Mouse (Mus musculus): Measurements from ENCODE around the gene Tspan9.

Gene Tspan9

DNA sequence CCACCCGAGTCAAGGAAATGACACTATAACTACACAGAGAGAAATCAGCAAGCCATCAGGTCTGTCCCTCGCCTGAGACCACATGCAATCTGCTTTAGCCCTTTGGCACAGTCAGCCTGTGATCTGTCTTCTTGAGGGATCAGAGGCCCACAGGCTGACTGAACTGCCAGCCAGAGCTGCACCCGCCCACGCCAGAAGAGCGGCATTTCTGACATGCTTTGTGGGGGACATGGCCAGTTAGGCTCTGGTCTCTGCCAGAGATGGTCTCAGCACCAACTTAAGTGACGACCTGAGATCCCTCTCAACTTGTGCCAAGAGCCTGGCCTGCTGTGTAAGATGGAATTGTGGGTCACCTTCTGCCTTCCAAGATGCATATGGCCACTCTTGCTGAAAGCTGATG, 166.7 kb downstream of the Tspan9 start:
- no peak for DNase-seq

DNA sequence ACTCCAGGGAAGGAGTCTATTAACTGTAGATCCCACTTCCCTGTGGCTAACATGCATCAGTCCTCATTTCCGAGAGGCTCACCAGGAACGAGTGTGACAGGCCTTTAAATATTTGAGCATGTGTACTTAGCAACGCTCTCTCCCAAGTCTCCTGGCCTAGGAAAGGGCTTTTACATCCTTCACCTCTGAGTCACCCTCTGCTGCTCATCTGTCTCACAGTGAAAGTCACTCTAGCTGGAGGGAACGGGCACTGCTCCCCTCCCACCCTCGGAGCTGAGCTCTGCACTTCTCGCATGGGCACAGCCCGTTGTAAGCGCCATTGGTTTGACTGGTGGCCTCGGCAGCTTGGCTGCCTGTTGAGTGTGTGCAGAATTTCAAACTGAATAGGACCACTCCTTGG, 169.4 kb downstream of the Tspan9 start:
- no peak for DNase-seq

DNA sequence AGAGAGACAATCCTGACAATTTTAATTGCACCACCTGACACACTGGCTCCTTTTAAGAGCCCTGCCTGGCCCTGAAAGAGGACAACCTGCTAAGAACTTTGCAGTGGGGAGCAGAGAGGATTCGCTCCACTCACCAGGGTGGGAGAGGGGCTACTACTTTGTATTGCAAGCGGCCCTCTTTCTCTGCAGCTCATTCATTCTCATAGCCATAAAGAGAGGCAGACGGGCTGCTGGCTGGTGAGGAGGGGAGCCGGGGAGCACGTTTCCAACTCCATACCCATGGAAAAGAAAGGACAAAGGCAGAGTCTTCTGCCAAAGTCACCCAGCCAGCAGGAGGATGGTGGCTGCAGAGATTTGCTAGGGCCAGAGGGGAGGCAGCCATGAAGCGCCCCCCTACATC, 169.8 kb downstream of the Tspan9 start:
- no peak for DNase-seq

DNA sequence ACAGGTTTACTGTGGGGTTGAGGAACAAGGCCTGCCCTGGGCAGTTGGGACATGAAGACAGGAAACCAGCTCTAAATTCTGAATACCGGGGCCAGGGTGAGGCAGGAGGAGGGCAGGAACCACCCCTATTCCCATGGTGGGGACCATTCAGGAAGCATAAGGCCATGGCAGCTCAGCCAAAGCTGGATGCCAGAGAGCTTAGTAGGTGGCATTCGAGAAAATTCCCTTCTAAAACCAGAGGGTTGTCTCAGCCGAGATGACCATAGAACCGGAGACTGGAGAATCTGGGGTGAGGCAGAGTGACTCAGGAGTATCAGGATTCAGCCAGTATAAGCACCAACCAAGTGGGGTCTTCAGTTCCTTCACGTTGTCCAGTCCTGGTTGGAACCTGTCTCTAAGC, 171.5 kb downstream of the Tspan9 start:
- no peak for DNase-seq

DNA sequence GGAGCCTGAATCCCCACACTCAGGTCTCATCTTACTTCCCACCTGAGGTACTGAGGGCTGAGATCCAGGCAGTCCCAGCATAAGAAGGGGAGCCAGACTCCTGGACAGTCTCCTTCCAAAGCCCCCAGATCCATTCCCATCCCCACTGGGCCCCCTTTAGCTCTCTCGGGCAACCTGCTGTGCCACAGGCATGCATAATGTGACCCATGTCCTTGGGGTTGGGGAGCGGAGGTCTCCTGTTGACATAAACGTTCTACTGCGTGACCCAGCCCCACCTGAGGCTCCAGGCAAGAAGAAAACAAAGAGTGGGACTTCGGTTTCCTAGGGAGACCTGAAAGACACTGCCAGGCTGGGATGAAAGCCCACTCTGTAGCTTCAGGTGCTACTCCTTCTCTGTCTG, 172.5 kb downstream of the Tspan9 start:
- no peak for DNase-seq

DNA sequence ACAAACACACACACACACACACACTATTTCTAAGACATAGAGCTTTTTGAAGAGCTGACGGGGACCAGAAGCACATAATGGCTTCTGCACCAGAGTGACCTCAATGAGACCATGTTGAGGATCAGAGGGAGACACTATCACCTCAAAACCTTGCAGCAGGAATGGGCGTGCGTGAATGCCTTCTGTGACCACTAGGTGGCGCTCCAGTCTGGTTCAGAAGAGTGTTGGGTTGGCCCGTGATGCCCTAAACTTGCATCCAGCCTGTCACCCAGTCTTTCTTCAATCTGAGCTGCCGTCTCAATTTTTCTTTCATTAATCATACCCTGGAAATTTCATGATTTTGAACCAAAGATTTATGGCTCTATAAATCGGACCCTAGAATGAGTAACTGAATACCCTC, 173.3 kb downstream of the Tspan9 start:
- DNase-seq: peak; percentile 67 to 86

DNA sequence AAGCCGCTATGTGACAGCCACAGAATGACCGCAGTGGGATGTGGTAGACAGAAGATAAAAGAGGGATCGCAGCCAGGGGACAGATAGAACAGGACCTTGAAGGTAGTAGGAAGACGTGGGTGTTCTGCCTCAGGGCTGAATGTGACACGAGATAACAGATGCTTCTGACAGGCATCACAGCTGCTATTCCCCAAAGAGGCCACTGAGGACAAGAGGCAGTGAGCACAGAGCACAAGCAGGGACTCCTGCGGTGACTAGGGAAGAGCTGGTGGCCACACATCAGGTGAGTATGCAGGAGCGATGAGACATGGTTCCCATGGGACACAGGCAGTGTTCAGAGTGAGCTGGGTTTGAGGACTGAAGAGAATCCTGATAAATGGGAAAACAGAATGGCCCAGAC, 173.7 kb downstream of the Tspan9 start:
- DNase-seq: no peak

DNA sequence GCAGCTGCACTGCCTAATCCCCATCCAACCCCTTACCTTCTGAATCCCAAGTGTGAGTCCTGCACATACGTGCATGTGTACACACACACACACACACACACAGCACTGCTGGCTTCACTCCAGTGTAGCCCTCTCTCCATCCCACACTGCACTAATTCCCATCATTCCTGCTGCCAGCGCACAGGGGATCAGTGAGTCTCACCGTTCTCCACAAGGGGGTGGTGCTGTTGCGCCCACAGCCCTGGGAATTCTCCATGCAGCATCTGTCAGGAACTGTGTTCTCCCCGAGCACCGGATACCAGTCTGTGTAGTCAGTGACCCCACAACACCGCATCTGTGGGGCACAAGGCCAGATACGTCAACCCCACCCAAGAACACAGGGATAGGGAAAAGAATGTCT, 177.9 kb downstream of the Tspan9 start:
- peak in 1 of 2 experiments; percentile 17 for DNase-seq

DNA sequence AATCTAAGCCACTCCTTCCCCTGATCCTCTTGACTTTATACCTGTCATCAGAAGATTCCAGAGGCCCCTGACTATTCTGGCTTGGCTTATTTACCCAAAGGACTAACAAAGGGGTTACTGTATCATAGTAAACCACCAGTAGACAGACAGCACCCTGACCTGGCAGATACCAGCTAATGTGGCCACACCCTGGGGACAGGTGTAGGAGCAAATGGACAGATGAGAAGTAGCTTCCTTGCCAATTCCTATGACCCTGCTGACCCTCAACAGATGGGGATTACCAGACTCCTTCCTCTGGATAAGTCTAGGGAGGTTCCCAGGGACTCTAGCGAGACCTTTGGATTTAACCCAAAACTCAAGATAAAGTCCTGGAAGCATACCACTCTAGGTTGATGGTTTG, 183.2 kb downstream of the Tspan9 start:
- no peak for DNase-seq

DNA sequence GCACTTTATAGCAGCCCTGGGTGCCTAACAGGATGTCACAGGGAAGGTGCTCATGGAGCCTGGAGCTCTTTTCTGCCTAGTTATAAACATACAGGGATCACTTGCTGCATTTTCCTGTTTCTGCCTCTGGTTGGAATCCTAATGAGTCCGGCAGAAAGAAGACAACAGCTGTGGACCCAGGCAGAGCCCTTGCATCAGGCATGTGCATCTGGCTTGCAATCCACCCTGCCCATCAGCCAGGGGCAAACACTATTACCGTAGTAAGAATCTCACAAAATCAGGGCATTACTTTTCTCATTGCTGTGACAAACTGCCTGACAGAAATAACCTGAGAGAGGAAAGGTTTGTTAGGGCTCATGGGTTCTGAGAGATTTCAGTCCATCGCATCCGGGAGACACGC, 187.2 kb downstream of the Tspan9 start:
- DNase-seq: no peak

DNA sequence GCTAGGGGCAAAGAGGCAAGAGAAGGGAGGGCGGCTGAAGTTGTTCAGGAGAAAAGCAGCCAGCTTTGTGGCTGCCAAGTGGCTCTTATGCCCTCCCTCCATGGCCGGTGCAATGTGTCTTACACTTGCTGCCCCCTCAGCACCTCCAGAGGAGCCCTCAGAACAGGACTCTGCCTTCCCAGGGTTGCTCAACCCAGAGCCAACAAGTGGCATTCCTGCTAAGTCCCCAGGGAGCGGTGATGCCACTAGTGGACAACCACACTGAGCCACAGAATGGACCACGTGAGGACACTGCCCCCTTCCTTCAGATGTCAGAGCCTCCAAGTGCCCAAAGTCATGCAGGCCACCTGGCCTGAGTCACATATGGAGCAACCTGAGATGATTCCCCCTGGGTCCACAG, 190.3 kb downstream of the Tspan9 start:
- peak; percentile 36 to 67 for DNase-seq

DNA sequence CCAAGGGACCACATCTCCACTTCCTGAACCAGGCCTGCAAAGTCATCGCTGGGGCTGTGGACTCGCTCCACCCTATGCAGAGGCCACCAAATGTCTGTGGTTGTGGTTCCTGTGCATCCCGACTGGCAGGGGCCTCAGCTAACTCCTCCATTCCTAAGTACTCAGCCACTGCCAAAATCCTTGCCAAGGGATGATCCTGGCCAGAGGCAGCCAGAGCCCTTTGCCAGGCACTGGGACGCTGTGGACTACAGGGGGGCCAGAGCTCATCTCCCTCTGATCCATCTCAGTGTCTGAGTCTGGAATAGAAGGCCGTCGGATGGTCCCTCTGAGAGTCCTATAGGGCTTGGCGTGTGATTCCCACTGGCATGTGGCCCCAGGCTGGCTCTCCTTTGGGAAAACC, 193.5 kb downstream of the Tspan9 start:
- DNase-seq: no peak

DNA sequence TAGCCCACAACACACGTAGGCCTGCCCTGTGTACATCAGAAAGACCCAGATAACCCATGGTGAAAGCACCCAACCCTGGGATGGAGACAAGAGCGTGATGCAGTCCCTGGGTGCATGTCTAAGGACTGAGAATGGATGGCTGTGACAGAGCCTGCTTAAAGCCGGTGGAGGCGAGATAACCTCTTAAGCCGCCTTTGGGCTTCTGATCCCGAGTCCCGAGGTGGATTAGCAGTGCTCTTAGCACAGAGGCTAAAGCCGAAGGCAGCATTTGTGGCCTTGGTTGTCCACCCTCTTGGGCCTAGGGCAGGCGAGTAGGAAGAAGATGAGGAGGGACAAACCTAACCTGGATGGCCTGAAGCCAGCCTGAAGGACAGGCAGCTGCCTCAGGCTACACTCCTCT, 194.7 kb downstream of the Tspan9 start:
- DNase-seq: no peak

DNA sequence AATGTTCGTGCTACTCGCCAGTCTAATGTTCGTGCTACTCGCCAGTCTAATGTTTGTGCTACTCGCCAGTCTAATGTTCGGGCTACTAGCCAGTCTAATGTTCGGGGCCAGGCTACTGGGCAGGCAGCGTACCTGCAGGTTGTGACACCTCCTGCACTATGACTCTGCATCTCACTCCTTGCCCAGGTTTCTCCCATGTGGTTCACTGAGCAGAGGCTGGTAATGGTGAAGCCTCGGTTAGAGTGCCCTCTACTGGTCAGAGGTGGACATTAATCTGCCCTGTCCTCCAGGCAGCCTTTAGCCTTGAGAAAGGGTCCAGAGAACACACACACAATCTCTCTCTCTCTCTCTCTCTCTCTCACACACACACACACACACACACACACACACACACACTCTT, 197.7 kb downstream of the Tspan9 start:
- peak; percentile 58 to 77 for DNase-seq

DNA sequence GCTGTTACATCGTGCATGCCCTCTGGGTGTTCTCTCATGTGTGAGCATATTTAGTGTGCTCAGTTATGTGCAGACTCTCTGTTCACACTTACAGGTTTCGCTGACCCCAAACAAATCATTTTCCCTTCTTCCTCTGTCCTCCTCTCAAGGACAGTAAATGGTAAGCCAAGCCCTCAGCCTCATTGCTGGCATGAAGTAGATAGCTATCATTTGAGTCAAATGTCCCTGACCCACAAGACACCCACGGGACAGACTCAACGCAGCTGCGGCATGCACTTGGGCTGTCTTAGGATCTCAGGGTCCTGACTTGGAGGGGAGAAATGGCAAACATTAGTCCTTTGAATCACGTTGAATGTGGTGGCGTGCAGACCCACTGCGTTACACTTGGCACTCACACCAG, 201.0 kb downstream of the Tspan9 start:
- no peak for DNase-seq

DNA sequence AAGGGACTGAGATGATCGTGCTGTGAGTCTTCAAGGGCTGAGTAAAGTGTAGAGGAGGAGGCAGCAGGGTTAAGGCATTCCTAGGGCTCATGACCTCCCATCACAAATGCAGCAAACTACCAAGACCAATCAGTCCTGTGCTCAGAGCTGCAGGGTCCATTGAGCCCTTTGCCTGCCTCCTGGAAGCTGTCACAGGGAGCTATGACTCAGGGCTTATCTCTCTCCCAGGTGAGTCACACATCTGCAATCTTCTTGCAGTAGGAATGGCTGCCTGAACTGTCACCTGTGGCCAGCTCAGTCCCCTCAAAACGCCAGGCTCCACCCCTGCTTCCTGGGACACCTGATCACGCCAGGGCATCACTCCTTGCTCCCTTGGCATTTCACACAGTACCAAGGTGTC, 208.3 kb downstream of the Tspan9 start:
- DNase-seq: no peak

DNA sequence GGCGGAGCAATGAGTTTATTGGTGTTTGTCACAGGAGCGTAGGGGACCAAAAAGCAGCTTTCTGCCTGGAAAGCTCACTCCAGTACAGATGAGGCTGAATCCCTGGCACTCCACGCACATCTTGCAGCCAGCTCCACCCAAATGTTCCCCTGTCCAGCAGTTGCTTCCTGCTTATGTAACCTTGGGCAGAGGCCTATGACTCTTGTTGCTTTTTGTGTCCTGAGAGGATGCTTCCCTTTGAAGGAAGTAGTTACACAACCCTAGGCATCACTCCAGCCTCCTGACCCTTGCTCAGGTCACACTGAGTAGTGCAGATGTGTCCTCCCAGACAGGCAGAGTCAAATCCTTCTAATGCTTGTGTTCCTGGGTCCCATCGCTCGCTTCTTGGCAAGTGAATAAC, 209.6 kb downstream of the Tspan9 start:
- DNase-seq: peak in 1 of 2 experiments; percentile 43

DNA sequence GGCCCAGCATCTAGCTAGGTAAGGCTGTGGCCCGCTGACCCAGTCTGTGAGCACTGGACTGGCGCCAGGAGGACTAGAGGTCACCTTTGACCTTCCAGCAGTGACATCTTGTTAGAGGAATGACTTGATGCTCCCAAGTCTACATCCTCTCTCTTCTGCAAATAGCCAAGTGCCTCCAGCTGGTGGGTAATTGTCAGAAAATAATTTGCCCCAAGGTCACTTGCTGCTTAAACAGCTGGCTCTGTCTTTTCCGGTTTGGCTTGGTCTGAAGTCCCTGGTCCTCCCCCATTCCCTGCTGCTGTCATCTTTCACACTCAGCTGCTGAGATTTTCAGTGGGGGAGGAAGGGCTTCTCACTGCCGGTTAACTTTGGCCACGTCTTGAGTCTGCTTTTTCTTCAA, 210.7 kb downstream of the Tspan9 start:
- peak; percentile 46 to 78 for DNase-seq

DNA sequence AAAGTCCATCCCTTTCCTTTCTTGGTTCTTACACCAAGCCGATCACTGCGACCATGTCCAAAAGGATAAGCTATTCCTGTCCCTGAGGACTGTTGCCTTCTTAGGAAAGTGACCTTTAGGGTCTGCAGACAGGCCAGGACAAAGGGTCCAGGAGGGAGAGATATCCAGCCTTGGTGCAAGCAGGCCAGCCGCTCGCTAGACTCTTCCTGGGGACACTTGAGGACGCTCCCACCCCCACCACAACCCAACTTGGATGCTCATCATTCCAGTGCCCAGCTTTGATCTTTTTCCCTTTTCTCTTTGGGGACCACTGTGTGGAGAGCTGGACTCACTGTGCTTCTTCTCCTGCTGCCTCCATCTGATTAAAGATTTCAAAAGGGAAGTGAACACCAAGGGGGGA, 214.7 kb downstream of the Tspan9 start:
- no peak for DNase-seq

DNA sequence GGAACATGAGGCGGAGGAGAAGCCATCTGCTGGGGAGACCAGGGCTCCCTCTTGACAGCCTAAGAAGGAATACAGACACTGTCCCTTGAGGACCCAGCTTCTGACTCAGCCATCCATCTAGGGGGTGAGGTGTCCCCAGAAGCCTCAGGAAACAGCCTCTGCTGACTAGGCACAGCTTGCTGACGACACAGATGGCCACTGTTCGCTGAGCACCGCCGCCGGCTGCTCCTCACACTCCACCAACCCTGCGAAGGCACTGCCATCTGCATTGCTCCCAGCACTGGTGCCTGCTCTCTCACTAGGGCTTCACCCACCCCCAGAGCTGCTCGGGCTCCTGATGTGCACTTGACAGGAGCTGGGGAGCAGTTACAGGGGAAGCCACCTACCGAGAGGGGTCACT, 217.5 kb downstream of the Tspan9 start:
- no peak for DNase-seq

DNA sequence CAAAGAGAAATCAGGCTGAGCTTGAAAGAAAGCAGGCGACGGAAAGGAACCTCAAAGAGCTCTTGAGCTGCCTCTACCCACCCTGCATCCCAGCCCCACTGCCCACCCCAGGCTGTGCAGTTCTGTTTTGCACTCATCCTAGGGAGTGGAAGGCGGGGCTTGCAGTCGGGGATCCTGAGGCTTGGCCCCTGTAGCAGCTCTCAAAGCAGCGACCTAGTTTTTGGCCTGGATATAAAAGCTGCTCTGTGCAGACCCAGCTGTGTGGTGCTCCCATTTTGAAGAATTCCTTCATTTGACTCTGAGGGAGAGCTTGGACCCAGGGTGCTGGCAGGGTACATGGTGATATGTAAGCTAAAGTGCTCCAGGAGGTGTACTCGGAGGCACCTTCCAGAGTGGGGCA, 218.6 kb downstream of the Tspan9 start:
- no peak for DNase-seq

DNA sequence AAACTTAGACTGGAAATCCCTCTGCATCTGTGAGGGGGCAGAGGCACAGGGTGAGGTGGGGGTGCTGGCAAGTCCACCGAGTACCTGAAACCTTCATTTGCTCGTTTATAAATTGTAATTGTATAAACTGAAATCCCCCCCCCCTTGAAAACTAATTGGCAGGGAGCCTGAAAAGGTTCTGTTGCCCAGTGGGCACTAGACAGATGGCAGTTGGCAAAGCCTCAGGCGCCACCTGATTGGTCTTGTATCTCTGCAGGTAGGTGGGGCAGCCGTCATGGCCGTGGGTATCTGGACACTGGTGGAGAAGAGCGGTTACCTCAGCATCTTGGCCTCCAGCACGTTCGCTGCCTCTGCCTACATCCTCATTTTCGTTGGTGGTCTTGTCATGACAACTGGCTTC, 220.1 kb downstream of the Tspan9 start:
- DNase-seq: no peak

DNA sequence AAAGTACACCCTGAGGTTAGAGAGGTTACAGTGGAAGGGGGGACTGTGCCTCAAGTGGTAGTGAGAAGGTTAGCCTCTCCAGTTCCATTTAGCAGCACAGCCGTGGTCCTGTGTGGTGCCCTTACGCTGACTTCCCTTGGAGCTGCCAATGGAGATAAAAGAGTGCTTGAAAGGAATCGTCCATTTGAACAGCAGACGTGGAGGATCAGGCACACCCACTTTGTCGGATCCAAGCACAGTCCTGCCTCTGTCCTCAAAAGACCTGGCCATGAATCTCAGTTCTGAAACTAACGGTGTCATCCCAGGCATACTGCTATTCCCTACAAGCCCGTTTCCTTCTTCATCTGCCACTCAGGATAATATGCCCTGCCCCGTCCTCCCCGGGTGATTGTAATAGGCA, 221.4 kb downstream of the Tspan9 start:
- peak in 1 of 2 experiments; percentile 56 for DNase-seq

DNA sequence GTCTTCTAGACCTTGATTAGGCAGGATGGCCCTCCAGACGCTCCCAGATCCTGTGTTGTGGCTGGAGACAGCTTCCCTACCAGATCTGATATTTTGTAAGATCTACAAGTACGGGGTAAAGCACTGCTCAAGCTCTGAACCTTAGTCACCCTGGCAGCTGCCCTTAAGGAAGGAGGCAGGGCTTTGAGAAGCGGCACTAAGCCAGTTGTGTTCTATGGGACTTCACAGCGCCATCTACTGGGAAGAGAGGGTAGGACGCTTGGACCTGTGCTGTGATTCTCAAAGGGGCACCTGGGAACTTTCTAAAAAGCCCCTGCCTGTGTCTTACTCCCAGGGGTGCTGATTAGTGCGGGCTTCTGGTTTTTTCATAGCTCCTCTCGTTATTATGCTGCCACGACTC, 222.7 kb downstream of the Tspan9 start:
- DNase-seq: peak; percentile 75 to 82

DNA sequence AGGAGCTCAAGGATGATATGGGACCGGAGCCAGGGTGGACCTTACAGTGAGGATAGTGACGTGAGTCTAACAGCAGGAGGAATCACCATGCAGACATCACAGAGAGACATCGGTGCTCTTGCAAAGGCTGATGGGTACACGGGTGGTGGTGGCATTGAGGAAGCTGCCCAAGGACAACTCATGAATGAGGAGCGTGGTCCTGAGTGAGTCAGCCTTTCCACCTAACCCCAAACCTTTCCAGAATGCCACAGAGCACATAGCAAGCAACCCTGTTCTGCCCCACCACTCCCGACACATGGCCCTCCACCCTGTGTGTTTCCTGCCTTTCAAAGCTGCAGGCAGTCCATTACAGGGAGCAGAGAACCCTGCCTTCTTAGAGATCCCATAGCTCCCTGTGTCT, 223.9 kb downstream of the Tspan9 start:
- no peak for DNase-seq

DNA sequence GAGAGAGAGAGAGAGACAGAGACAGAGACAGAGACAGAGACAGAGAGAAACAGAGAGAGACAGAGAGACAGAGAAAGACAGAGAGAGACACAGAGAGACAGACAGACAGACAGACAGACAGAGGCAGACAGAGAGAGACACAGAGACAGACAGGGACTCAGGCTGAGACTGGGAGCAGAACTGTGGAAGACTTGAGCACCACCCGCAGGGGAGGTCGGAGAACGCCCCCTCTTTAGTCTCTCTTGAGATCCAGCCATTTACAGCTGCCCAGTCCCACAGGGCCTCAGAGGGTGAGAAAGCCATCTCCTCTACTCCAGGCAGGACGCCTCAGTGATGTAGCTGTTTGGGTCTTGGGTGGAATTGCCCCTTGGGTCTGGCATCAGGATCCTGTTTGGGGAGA, 225.7 kb downstream of the Tspan9 start:
- no peak for DNase-seq
